Mouse (Mus musculus): Measurements from ENCODE around the gene Ranbp17.

DNA sequence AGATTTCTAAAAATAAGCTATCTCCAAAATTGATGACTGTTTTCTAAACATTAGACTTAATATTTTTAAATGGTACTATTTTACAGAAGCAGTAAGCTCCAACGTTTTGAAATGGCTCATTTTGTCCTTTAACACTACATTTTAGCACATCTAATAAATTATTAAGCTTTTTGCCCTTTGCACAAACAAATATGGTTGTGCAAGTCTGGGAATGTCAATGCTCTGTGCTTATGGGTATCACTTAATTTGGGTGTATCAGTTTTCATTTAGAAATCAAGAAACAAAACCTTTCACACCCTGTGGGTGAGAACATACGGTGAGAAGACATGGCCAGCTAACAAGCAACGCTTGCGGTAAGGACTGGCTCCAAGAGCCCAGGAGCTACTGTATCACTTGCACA, 108.9 kb downstream of the Ranbp17 start:
- TF ChIP-seq EP300 (IDR thresholded peaks at IDR 0.05; ENCODE audit: low read depth): no peak
- TF ChIP-seq CTCF (IDR thresholded peaks at IDR 0.05; ENCODE audit: low read depth): no peak
